Mouse (Mus musculus) hindbrain, embryonic 11.5 days (tissue): ENCODE measurements at regions not wholly inside any gene's neighbourhood (a gene's known extent, or its start where the extent isn't known, plus 50 kb on each side); places are given as distances from the start of the nearest gene placed in this dataset.

Source experiments
- ATAC-seq: fragments of 200-750 bp; cut with Nextera tagmentation; 2 replicates; pipeline ENCODE4 v1.8.0; 2017; ENCODE audit warnings: mild to moderate bottlenecking, moderate TSS enrichment, moderate library complexity; ENCODE audit not compliant: low FRiP score
- DNase-seq: peaks from one replicate; pipeline ENCODE4 v3.0.0-alpha.2; 2015; ENCODE audit warnings: low spot score
- H3K27ac ChIP-seq: fragments of 300-500 bp; sonication (generic); 2 replicates; pipeline ENCODE4 v1.5.1; 2014; ENCODE audit warnings: mild to moderate bottlenecking, low read depth, low read length
- H3K27me3 ChIP-seq: fragments of 300-500 bp; sonication (generic); 2 replicates; pipeline ENCODE4 v1.6.1; 2014; ENCODE audit warnings: mild to moderate bottlenecking, low read length, moderate library complexity, mixed read lengths; ENCODE audit not compliant: control insufficient read depth, insufficient read depth
- H3K36me3 ChIP-seq: fragments of 300-500 bp; sonication (generic); 2 replicates; pipeline ENCODE4 v1.6.1; 2014; ENCODE audit warnings: mild to moderate bottlenecking, low read length, moderate library complexity, mixed read lengths; ENCODE audit not compliant: control insufficient read depth, insufficient read depth
- H3K4me1 ChIP-seq: fragments of 300-500 bp; sonication (generic); replicated peaks from 2 replicates; pipeline ENCODE4 v1.6.1; 2014; ENCODE audit warnings: low read length, mixed read lengths; ENCODE audit not compliant: control insufficient read depth, insufficient read depth
- H3K4me2 ChIP-seq: fragments of 300-500 bp; sonication (generic); replicated peaks from 2 replicates; pipeline ENCODE4 v1.6.1; 2014; ENCODE audit warnings: mild to moderate bottlenecking, low read depth, low read length
- H3K4me3 ChIP-seq: fragments of 300-500 bp; sonication (generic); 2 replicates; pipeline ENCODE4 v1.5.1; 2014; ENCODE audit warnings: low read depth, low read length
- H3K9ac ChIP-seq: fragments of 300-500 bp; sonication (generic); 2 replicates; pipeline ENCODE4 v1.6.1; 2014; ENCODE audit warnings: low read depth, low read length
- H3K9me3 ChIP-seq: fragments of 300-500 bp; sonication (generic); 2 replicates; pipeline ENCODE4 v1.6.1; 2016; ENCODE audit warnings: low read length; ENCODE audit not compliant: control insufficient read depth
- WGBS: fragments of 180-500 bp; shearing (Covaris S2); extraction: QIAGEN DNeasy Blood & Tissue Kit; methylation state at CpG from one replicate; pipeline ENCODE4 v1.1.7; 2014; 5-methylcytosine and 5-hydroxymethylcytosine counted together

- Histone ChIP-seq H3K9ac (no peak overlapping the region), H3K27me3 (no peaks in the 10 kb centered on the region), H3K27ac (no peak overlapping the region), H3K9me3 (no peaks in the 10 kb centered on the region), H3K4me1 (no peaks in the 10 kb centered on the region), H3K4me2 (no peak overlapping the region), H3K36me3 (no peaks in the 10 kb centered on the region), H3K4me3 (no peak overlapping the region)
- DNase-seq: no peak
- ATAC-seq: no peak; the same call in 1 of the 2 replicates
- 53% methylated on average over 2 of the region's 2 CpGs for WGBS
These were observed 186.6 kb downstream of the AI593442 start for GRCm38 (mm10) chr9:52492947-52493505.

- H3K27me3 ChIP-seq: no peaks in the 10 kb centered on the region
- no peaks in the 10 kb centered on the region for H3K4me1 ChIP-seq
- no peak for DNase-seq
- H3K9ac ChIP-seq: no peak overlapping the region
- no peaks in the 10 kb centered on the region for H3K36me3 ChIP-seq
- no peak overlapping the region for H3K4me2 ChIP-seq
- WGBS: 83% methylated on average over 11 of the region's 11 CpGs
- H3K27ac ChIP-seq: no peak overlapping the region
- H3K4me3 ChIP-seq: no peak overlapping the region
- no peak for ATAC-seq
- H3K9me3 ChIP-seq: no peaks in the 10 kb centered on the region
These were observed 205.9 kb downstream of the AI593442 start for GRCm38 (mm10) chr9:52473555-52474196.

GRCm38 (mm10) chr9:52472859-52473258 is 206.7 kb downstream of the AI593442 start:
- ATAC-seq (no peak), DNase-seq (no peak)
- no peak overlapping the region for H3K27ac ChIP-seq
- H3K4me3 ChIP-seq: no peak overlapping the region
- no peak overlapping the region for H3K9ac ChIP-seq
- H3K27me3 ChIP-seq: no peaks in the 10 kb centered on the region
- H3K36me3 ChIP-seq: no peaks in the 10 kb centered on the region
- WGBS: 88% methylated on average over 8 of the region's 8 CpGs
- H3K4me1 ChIP-seq: no peaks in the 10 kb centered on the region
- H3K4me2 ChIP-seq: no peak overlapping the region
- no peaks in the 10 kb centered on the region for H3K9me3 ChIP-seq

- H3K36me3 ChIP-seq: no peaks in the 10 kb centered on the region
- DNase-seq (no peak), ATAC-seq (no peak)
- WGBS: 80% methylated on average over 2 of the region's 2 CpGs
- no peaks in the 10 kb centered on the region for H3K9me3 ChIP-seq
- H3K4me3 ChIP-seq: no peak overlapping the region
- H3K27me3 ChIP-seq: no peaks in the 10 kb centered on the region
- no peaks in the 10 kb centered on the region for H3K4me1 ChIP-seq
- no peak overlapping the region for H3K27ac ChIP-seq
- no peak overlapping the region for H3K9ac ChIP-seq
- no peak overlapping the region for H3K4me2 ChIP-seq
These were observed 221.1 kb downstream of the AI593442 start for GRCm38 (mm10) chr9:52458518-52458917.

GRCm38 (mm10) chr9:52454445-52454844 is 225.1 kb downstream of the AI593442 start:
- H3K4me1 ChIP-seq: no peaks in the 10 kb centered on the region
- DNase-seq (no peak), ATAC-seq (no peak)
- H3K9ac ChIP-seq: no peak overlapping the region
- 76% methylated on average over 2 of the region's 2 CpGs for WGBS
- no peaks in the 10 kb centered on the region for H3K27me3 ChIP-seq
- H3K4me3 ChIP-seq: no peak overlapping the region
- H3K4me2 ChIP-seq: no peak overlapping the region
- H3K9me3 ChIP-seq: no peaks in the 10 kb centered on the region
- no peak overlapping the region for H3K27ac ChIP-seq
- H3K36me3 ChIP-seq: no peaks in the 10 kb centered on the region

- ATAC-seq (no peak), DNase-seq (no peak)
- no peaks in the 10 kb centered on the region for H3K4me1 ChIP-seq
- H3K9ac ChIP-seq: no peak overlapping the region
- H3K27ac ChIP-seq: no peak overlapping the region
- no peaks in the 10 kb centered on the region for H3K36me3 ChIP-seq
- no peak overlapping the region for H3K4me2 ChIP-seq
- H3K4me3 ChIP-seq: no peak overlapping the region
- H3K27me3 ChIP-seq: no peaks in the 10 kb centered on the region
- 80% methylated on average over 3 of the region's 3 CpGs for WGBS
- H3K9me3 ChIP-seq: no peaks in the 10 kb centered on the region
These were observed 227.8 kb downstream of the AI593442 start for GRCm38 (mm10) chr9:52451792-52452191.

GRCm38 (mm10) chr9:52448245-52448644 is 231.3 kb downstream of the AI593442 start:
- Histone ChIP-seq H3K9ac (no peak overlapping the region), H3K4me1 (no peaks in the 10 kb centered on the region), H3K4me3 (no peak overlapping the region), H3K9me3 (no peaks in the 10 kb centered on the region), H3K27me3 (no peaks in the 10 kb centered on the region), H3K27ac (no peak overlapping the region), H3K36me3 (no peaks in the 10 kb centered on the region), H3K4me2 (no peak overlapping the region)
- DNase-seq (no peak), ATAC-seq (no peak)

- Histone ChIP-seq H3K9ac (no peak overlapping the region), H3K4me3 (no peak overlapping the region), H3K36me3 (no peaks in the 10 kb centered on the region), H3K4me1 (no peaks in the 10 kb centered on the region), H3K27ac (no peak overlapping the region), H3K27me3 (no peaks in the 10 kb centered on the region), H3K9me3 (no peaks in the 10 kb centered on the region), H3K4me2 (no peak overlapping the region)
- DNase-seq: no peak
- no peak for ATAC-seq
- 91% methylated on average over 7 of the region's 7 CpGs for WGBS
These were observed 236.4 kb downstream of the AI593442 start for GRCm38 (mm10) chr9:52443228-52443627.

- H3K4me3 ChIP-seq: no peak overlapping the region
- no peaks in the 10 kb centered on the region for H3K9me3 ChIP-seq
- DNase-seq (no peak), ATAC-seq (no peak)
- no peaks in the 10 kb centered on the region for H3K4me1 ChIP-seq
- H3K27ac ChIP-seq: no peak overlapping the region
- no peaks in the 10 kb centered on the region for H3K27me3 ChIP-seq
- no peak overlapping the region for H3K4me2 ChIP-seq
- no peaks in the 10 kb centered on the region for H3K36me3 ChIP-seq
- no peak overlapping the region for H3K9ac ChIP-seq
- 61% methylated on average over 4 of the region's 4 CpGs for WGBS
These were observed 245.4 kb downstream of the AI593442 start for GRCm38 (mm10) chr9:52434215-52434614.
